Mouse (Mus musculus) olfactory bulb, adult 2 months (tissue): ENCODE results near the gene Zdhhc18.

Experiments
- CTCF ChIP-seq: fragments of 200-500 bp; IDR thresholded peaks from 2 replicates; pipeline ENCODE4 v1.5.1; 2012; ENCODE audit warnings: low read depth, mild to moderate bottlenecking, low read length, moderate library complexity; ENCODE audit not compliant: insufficient read depth
- POLR2A ChIP-seq: fragments of 200-500 bp; IDR thresholded peaks from 2 replicates; pipeline ENCODE4 v1.6.1; 2012; ENCODE audit warnings: mild to moderate bottlenecking, low read depth, low read length, moderate library complexity; ENCODE audit not compliant: insufficient read depth

- TF ChIP-seq POLR2A (no peak), CTCF (no peak)
These were observed 18.1 kb downstream of the Zdhhc18 start for GRCm38 (mm10) chr4:133631769-133632411.
